Mouse (Mus musculus) bone marrow, adult 2 months (tissue): ENCODE results near the gene D13Ertd608e. TPM values are rescaled to one million over a fixed set of nuclear protein-coding genes. Genes with fewer than 3 reads are reported as not detected.
"Not testable (repeated sequence)": the region's sequence is repeated elsewhere in the genome, so short reads cannot be mapped to it uniquely, and the experiment has no call there.

Experiments
- H3K27ac ChIP-seq: fragments of 200-500 bp; 2 replicates; pipeline ENCODE4 v1.5.1; 2012; ENCODE audit warnings: low read depth, mild to moderate bottlenecking, control low read depth, inconsistent platforms, low read length; ENCODE audit not compliant: control insufficient read depth, poor library complexity, insufficient read depth
- H3K4me1 ChIP-seq: fragments of 200-500 bp; 2 replicates; pipeline ENCODE4 v1.6.1; 2011; ENCODE audit warnings: low read length; ENCODE audit not compliant: control insufficient read depth, insufficient read depth
- H3K4me3 ChIP-seq: fragments of 200-500 bp; replicated peaks from 2 replicates; pipeline ENCODE3; 2011; ENCODE audit warnings: mild to moderate bottlenecking, low read depth, low read length, control low read depth; ENCODE audit not compliant: control insufficient read depth
- CTCF ChIP-seq: fragments of 200-500 bp; IDR thresholded peaks from 2 replicates; pipeline ENCODE4 v1.5.1; 2011; ENCODE audit warnings: low read length, control low read depth; ENCODE audit not compliant: control insufficient read depth, insufficient read depth
- POLR2A ChIP-seq: fragments of 200-500 bp; IDR thresholded peaks from 2 replicates; pipeline ENCODE4 v1.6.1; 2011; ENCODE audit warnings: low read depth, mild to moderate bottlenecking, control low read depth, low read length, borderline replicate concordance; ENCODE audit not compliant: control insufficient read depth
- WGBS: fragments of 180-500 bp; shearing (Covaris S2); methylation state at CpG from one replicate; pipeline ENCODE4 v1.1.7; 2018; 5-methylcytosine and 5-hydroxymethylcytosine counted together
- polyA plus RNA-seq: library from polyadenylated mRNA; stranded (reverse); fragments of >200 nt; gene quantifications from 2 replicates; pipeline ENCODE4 v1.2.4, GENCODE M21; 2011; ENCODE audit warnings: low replicate concordance; ENCODE audit not compliant: missing spikeins, insufficient read depth, insufficient read length

D13Ertd608e gene
- polyA plus RNA-seq: not detected in 2 replicates

- TF ChIP-seq CTCF: peak; percentile 52
- not testable (repeated sequence) for H3K4me1 ChIP-seq, H3K27ac ChIP-seq
- 12% methylated on average over 19 of the region's 25 CpGs for WGBS
- peak within 1 kb of the TSS; percentile 18 for H3K4me3 ChIP-seq
Measured at GRCm38 (mm10) chr13:119835320-119836056, at the start of gene D13Ertd608e. TSS of gene D13Ertd608e (plus strand) at chr13:119836006.

DNA sequence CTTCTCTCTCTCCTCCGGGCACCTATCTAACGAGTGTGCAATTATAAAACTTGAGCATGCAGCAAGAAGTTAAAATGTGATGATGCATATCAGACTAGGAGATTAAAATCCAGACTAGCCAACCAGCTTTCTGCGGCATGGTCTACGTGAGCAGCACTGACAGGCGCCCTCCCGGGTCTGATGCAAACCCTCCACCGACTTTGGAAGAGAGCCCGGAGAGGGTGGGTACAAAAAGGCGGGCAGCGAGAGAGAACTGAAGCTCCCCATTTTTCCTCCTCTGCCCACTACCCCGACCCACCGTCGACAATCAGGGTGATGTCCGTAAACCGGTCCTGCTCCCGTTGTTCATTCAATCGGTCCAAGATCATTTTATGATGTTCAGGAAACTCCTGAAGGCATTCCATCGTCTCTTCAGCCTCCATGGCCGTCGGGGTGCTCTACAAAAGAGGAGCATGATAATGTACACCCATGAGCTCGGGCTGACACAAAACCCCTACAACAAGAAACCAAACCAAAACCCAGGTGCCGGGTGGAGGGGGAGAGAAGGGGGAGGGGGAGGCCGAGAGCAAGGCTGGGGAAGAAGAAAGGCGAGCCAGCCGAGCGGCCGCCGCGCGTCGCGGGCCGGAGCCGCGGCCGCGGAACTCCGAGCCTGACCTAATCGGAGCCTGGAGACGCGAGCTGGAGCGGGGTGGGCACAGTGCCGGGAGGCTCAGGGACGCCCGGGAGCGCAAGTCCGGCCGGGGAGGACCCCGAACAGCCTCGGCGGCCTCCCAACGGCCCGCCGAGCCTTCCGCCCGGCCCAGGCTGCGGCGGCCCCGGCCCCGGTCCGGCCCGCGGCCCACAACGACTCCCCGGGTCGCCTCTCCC is 45.7 kb upstream of the D13Ertd608e start:
- Histone ChIP-seq H3K27ac (peak overlapping the region; percentile 98), H3K4me1 (peaks cover 1% of the 10 kb centered on the region; the same call in 1 of the 2 replicates), H3K4me3 (peak overlapping the region; percentile 97)
- TF ChIP-seq CTCF (no peak), POLR2A (peak; percentile 32; the same call in 1 of the 2 replicates)
- WGBS: under 1% methylated on average over 50 of the region's 66 CpGs

- H3K4me1 ChIP-seq: peaks cover 1% of the 10 kb centered on the region; the same call in 1 of the 2 replicates
- peak within 1 kb of the TSS; percentile 97 for H3K4me3 ChIP-seq
- under 1% methylated on average over 84 of the region's 86 CpGs for WGBS
- TF ChIP-seq CTCF (no peak), POLR2A (peak; percentile 33; the same call in 1 of the 2 replicates)
- peak within 1 kb of the TSS; percentile 98 for H3K27ac ChIP-seq
Measured at GRCm38 (mm10) chr13:119790761-119791579, 44.8 kb upstream of the D13Ertd608e start, which contains the start of gene Zfp131. TSS of gene Zfp131 (minus strand) at chr13:119790889.

DNA sequence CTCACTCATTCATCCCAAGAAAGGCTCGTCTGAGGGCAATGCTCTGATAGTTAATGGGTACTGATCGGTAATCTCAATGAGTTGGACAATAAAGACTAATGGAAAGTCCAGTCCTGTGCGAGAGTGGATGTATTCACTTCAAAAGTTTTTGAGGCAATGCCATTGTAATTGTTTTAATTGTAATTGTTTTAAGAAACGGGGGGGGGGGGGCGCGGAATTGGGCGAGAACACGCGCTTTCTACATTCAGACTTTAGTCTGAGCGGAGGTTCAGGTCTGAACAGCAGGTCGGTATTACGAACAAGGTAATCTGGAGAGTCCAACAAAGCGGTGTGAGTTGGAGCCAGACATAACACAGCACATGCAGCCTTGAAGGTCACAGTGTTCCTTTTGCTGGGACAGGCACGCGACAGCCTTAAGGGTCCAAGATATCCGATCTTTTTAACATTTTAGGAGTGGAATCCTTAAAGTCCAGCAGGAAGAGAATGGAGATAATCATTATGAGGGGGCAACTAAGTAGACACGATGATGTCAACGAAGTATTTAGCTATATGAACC is 44.1 kb upstream of the D13Ertd608e start:
- Histone ChIP-seq H3K27ac (peak overlapping the region; percentile 98), H3K4me1 (peaks cover 1% of the 10 kb centered on the region; the same call in 1 of the 2 replicates), H3K4me3 (peak overlapping the region; percentile 97)
- TF ChIP-seq POLR2A (no peak), CTCF (no peak)
- WGBS: 4% methylated on average over 18 of the region's 18 CpGs

GRCm38 (mm10) chr13:119792791-119793404 is 42.9 kb upstream of the D13Ertd608e start:
- Histone ChIP-seq H3K27ac (no peak overlapping the region), H3K4me3 (no peak overlapping the region), H3K4me1 (peaks cover 1% of the 10 kb centered on the region; the same call in 1 of the 2 replicates)
- WGBS: 37% methylated on average over 5 of the region's 5 CpGs
- TF ChIP-seq CTCF (no peak), POLR2A (no peak)

DNA sequence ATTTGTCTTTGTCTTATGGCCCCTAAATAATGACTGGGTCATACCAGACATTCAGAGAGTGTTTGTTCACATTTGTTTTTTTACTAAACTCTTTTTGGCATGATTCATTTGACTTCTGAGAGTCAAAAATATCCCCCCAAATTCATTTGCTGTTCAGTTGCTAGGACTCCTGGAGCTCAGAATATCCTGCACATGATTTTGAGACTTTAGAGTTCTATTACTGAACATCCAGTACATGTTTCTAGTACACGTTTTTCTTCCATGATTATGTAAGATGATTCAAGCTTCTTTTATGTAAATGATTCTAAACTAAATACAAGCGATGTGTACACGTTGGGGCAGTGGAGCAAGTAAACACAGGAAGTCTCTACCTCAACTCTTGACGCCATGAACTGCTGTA is 38.1 kb upstream of the D13Ertd608e start:
- no peak overlapping the region for H3K4me3 ChIP-seq
- TF ChIP-seq POLR2A (no peak), CTCF (no peak)
- H3K27ac ChIP-seq: no peak overlapping the region
- 63% methylated on average over 4 of the region's 4 CpGs for WGBS
- peaks cover 1% of the 10 kb centered on the region; the same call in 1 of the 2 replicates for H3K4me1 ChIP-seq

DNA sequence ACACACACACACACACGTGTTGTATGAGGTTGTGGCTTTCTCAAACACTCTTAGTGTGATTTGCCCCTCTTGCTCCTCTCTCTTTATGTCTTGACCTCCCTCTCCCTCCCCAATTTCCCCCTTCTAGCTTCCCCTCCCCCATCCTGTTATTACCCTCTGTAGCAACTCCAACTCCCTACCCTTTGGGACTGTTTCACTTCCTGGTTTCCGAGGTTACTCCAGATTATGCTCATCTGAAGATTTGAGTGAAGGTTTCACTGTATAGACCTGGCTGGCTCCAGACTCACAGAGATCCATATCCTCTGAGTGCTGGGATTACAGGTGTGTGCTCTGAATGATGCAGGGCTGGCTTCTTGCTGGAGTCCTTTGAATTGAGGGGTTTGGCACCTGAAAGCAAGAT is 26.9 kb upstream of the D13Ertd608e start:
- H3K4me1 ChIP-seq: no peaks in the 10 kb centered on the region; the same call in 1 of the 2 replicates
- WGBS: 25% methylated on average over 2 of the region's 2 CpGs
- TF ChIP-seq POLR2A (no peak), CTCF (no peak)
- no peak overlapping the region for H3K27ac ChIP-seq
- H3K4me3 ChIP-seq: no peak overlapping the region
